Mouse (Mus musculus): ENCODE data around the gene Gm20441. TPM values are rescaled to one million over a fixed set of nuclear protein-coding genes. Genes with fewer than 3 reads are reported as not detected.
"Not testable (repeated sequence)": the region's sequence is repeated elsewhere in the genome, so short reads cannot be mapped to it uniquely, and the experiment has no call there.

Gene Gm20441
- total RNA-seq, 2 experiments from 2014 or later, result not detected

DNA sequence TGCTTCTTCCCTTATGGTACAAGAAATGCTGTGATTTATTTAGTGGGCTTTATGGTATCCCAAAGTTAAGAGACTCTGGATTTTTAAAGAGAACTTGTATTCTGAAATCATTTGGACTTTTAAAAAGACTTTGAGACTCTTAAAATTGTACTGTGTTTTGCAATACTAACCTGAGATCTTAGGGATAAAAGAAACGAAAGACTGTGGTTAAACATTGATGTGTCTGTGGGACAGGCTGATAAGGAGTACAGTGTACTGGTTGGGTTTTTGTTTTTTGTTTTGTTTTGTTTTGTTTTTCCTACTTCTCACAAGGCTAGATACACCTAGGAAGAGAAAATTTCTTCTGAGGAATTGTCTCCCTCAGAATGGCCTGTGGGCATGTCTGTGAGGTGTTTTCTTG lies 4.7 kb upstream of the Gm20441 start:
- no peak for DNase-seq
- intact Hi-C loops (cut with DNase I), result no loop called here

DNA sequence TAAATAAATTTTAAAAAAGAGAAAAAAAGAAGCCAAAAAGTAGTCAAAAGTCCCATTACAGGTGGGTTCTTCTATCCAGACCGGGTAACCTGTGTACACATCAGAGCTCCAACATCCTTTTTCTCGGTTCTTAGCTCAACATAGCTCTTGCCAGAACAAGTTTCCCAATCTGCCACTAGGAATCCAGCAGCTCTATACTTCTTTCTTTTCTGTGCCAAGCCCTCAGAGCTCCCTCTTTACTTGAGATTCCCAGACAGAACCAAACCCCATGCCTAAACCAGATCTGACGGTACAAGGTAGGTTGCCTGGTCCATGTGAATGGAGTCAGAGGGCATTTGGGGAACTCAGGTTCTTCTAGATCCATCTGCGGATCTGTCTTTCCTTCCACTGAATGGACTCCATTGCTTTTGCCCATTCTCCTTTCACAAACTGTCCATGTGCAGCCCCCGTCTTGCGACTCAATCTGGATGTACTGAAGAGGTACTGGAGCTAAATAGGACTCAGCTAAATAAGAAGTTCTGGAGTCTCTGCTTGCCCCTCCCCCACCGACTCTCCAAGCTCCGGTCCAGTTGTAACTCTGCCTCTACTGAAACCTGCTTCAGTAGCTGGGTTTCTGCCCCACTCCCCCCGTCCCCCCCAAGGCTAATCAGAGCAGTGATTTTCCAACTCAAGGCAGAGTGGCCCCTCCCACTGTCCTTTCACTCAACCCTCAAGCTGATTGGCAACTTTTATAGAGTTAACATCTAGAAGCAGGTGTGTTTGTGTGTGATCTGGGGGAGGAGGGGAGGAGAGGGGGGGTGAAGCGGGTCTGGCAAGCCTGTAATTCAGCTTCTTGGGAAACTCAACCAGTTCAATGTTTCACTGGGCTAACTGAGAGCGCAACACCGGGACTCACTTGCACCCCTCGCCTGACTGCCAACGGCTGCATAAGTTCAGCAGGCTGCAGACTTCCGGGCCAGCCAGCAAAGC lies 1.3 kb downstream of the Gm20441 start:
- intact Hi-C loops (cut with DNase I), result loop anchor here (10.0 kb wide), 1 partner anchor 55 kb away; the partner anchor contains the start of gene Gstt2
- no peak for DNase-seq

DNA sequence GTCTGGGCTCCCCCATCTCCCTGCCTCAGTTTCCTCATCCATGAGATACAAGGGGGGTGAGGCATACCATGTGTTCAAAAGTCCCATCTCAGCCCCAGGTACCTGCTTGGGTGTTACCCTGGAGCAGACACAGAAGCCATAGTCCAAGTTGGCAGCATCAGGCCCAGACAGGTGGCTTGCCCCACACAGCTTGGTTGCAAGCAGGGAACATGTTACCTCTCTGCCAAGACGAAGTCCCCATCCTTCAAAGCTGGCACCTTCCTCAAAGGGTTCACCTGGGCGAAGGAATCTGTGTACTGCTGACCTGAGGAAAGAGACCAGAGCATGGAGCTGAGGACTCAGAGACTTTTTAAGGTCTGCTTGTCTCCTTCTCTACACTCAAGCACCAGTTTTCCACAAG lies 2.9 kb downstream of the Gm20441 start:
- intact Hi-C loops (cut with DNase I), result loop anchor here (10.0 kb wide), 1 partner anchor 57 kb away; the partner anchor contains the start of gene Gstt2
- no peak for DNase-seq

DNA sequence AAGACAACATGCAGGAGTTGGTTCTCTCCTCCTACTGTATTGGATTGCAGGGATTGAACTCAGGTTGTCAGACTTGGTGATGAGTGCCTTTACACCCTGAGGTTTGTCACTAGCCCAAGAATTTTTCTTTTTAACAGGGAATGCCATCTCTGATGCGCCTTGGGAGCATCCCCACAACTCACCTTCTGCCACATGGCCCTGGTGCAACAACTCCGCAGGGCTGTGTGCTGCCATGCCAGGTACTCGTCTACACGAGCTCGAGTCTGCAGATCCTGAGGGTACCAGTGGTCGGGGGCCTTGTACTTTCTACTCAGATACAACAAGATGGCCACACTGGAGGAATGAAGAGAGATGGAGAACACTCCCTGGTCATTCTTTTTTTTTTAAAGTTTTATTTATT lies 4.2 kb downstream of the Gm20441 start:
- intact Hi-C loops (cut with DNase I), result loop anchor here (10.0 kb wide), 1 partner anchor 58 kb away; the partner anchor contains the start of gene Gstt2
- DNase-seq, result no peak

DNA sequence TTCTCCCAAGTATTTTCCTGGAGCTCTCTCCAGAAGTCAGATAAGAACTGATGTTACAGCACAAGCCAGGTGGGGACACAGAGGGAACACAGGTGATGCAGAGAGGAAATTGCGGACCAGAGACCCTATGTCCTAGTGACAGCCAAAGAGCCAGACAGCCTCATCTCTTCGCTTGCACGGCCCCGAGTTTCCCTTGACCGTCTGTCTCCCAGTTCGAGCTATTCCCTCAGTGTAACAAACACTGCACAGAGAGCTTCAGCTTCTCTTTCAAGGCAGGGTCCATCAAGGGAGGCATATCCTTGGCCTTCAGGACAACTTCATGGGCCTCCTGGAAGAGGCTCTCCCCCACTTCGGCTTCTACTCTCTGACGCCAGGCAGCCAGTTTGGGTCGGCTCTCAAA lies 6.2 kb downstream of the Gm20441 start:
- no peak for DNase-seq
- intact Hi-C loops (cut with DNase I), result loop anchor here (10.0 kb wide), 1 partner anchor 60 kb away; the partner anchor contains the start of gene Gstt2

DNA sequence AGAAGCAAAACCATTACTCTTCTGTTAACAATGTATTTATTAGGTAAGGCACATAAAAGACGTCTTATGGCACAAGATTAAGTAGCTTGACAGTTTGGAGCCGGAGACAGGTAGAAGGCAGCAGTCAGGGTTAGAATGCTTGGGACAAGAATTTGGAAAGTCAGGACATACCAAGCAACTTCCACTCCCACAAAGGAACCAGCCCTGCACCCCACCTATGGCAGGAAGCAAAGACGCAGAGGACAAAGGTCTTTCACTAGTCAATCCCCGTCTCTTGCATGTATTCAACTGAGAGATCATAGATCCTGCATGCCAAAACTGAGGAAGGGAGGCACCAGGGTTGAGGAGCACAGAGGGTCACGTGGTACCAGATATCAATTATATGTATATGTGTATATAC lies 6.7 kb downstream of the Gm20441 start:
- intact Hi-C loops (cut with DNase I), result loop anchor here (10.0 kb wide), 1 partner anchor 61 kb away; the partner anchor contains the start of gene Gstt2
- DNase-seq, result no peak

DNA sequence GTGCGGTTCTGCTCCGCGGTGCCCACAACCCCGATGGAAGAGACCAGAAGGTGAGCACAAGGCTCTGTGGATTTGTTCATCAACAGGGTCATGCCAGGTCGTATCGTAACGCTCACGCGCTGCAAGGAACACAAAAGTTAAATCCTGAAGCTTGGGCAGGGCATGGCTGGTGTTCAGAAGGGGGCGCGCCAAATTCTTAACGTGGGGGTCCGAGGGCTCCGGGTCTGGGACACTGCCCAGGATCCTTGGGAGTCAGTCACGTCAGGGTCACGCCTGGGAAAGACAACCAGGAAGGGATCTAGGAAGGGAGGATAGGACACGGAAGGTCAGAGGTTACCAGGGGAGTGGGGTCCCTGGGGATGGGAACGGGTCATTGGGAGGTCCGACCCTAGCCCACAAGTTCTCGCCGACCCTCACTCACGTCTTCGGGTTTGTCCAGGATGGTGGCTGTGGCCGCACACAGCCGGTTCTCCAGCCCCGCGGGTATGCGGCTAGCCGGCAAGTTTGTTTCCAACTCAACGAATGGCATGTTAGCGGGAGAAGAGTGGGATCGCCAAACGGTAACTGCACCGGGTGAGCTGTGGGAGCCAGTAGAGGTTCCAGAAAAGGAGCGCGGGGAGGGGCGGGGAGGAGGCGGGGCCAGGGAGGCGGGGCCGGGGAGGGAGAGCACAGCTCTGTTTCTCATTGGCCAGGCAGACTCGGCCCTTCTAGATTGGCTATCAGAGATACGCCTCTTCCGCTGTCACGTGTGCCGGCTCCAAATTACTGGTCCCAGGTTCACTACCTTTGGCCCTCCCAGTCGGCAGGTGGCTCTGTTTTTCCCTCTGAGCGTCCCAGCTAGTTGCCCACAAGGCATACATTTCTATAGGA lies 7.7 kb downstream of the Gm20441 start, which contains the start of gene Ddt:
TSS of gene Ddt (minus strand) at position 620 of the 870 bp plus-strand sequence.
- peak; percentile 90 for DNase-seq
- intact Hi-C loops (cut with DNase I), result loop anchor here (10.0 kb wide), 1 partner anchor 62 kb away; the partner anchor contains the start of gene Gstt2

DNA sequence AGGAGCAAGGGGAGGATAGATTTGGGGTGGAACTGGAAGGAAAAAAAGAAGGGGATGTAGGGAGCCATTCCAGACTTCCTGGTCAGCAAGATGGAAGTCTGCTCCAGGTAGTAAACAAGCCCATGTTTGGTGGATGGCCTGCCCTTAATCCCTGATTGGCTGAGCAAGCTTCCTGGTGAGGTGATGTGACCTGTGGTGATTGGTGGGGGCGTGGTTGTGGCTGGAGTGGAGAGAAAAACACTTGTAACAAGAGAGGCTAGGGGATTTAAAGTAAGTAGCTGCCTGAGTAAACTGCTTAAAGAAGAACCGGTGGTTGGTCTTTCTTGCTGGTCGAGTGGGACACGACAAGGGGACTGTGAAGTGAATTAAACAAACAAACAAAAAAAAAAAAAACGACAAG lies 13.0 kb downstream of the Gm20441 start:
- DNase-seq; intact Hi-C loops (cut with DNase I): not testable (repeated sequence)

DNA sequence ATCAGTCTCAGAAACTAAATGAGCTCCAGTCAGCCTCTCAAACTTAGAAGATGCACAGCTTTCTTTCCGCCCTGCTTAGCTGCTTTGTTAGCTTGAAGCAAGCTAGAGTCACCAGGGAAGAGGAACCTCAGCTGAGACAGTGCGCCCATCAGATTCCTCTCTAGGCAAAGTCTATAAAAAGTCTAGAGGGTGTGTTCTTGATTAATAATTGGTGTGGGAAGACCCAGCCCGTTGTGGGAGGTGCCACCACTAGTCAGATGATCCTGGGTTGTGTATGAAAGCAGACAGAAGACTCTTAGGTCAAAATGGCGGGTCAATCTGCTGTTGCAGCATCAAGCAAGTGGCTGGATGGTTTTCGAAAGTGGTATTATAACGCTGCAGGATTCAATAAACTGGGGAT lies 13.9 kb downstream of the Gm20441 start:
- intact Hi-C loops (cut with DNase I), result no loop called here
- DNase-seq, result no peak

DNA sequence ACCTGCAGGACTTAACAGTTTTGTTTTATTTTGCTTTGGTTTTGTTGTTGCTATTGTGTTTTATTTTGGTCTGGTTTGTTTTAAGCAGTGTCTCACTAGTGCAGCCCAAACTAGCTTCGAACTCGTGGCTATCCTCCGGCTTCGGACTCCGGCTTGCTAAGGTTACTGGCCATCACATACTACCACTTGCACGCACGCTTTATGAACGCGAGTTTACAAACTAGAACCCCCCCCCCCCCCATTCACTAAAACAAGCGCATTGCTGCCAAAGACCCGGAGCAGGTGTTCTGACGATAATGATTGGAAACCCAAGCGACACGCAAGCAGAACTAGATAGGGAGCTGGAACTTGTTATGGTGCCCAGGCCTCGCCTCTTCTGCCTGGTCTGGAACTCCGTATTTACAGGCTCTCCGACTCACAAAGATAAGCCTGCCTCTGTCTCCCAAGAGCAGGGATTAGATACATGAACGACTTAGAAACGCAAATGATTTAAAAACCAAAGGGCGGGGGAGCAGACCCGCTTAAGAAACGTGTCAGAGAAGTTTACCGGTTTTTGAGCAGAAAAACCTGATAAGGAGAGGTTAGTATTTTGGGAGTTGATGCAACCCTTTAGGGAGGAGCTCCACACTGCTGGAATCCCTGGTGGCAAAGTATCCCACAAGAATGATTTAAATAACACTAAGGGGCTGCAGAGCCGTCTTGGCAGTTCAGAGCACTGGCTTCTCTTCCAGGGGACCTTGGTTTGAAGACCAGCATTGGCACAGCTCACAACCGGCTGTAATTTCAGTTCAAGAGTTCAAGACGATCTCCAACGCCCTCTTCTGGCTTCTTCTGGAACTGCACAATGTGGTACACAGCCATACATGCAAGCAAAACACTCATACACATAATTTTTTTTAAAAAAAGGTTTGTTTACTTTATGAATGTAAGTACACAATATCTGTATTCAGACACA lies 16.0 kb downstream of the Gm20441 start:
- DNase-seq, result peak; percentile 77
- intact Hi-C loops (cut with DNase I), result no loop called here

DNA sequence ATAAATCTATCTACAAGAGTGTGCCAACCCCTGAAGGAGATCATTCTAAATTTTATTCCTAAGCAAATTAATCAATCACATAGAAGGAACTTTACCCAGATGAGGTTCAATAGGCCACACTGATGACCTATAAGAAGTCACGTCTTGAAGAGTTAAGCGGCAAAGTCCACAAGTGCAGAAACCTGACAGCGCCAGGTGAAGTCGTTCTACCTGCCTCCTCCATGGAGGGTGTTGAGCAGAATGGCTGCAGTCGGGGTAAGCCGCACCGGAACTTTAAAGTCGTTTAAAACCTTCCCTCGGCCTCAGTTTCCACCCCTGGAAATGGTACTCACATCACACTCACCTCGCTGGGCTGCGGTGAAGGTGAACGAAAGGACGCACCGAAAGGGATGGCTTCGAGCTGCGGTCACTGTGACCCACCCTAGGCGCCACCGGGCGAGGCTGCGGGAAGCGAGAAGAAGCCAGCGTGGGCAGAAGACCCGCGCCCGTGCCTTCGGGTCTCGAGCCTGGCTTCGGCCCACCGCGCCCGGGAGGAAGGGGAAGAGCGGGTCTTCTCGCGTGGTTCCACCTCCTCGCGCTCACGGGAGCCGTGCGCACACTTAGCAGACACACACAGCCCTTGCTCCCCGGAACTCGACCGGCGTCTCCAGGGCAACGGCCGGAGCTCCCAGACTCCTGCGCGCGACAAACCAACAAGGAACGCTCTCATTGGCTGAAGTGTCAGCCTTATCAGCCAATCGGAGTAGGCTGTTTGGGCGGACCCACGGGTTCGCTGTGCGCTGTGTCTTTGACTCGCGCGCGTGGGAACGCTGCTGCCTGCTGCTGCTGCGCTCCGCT lies 16.9 kb downstream of the Gm20441 start, which contains the start of gene Cabin1:
TSS of gene Cabin1 (minus strand) at position 660 of the 837 bp plus-strand sequence.
- intact Hi-C loops (cut with DNase I), result no loop called here
- peak; percentile 98 for DNase-seq

DNA sequence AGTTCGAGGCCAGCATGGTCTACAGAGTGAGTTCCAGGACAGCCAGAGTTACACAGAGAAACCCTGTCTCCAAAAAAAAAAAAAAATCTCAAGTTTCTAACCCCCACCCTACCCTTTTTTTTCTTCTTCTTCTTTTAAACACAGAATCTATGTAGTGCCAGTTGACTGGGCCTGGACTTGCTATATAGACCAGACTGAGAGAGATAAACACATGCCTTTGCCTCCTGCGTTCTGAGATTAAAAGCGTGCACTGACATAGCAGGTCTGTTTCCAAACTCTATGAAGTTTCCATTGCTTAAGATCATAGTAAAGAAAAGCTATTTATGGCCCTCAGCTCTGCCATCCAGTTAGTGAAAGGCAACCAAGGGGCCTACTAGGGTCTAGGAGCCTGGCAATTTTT lies 18.3 kb downstream of the Gm20441 start:
- no peak for DNase-seq
- intact Hi-C loops (cut with DNase I), result no loop called here

DNA sequence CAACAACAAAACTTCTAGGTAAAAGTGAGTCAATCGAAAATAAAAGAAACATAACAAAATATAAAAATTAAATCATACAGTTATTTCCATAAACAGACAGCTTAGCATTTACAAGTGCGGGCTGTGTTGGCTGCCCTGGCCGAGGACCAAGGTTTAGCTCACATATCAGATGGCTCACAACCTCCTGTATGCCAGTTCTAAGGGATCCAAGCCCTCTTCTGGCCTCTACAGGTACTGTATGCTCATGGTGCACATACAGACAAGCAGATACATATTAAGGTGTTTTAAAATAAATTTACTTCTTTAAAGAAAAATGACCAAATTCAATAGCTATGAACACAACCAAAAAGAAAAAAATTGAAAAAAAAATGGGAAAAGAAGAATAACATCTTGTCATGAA lies 20.4 kb downstream of the Gm20441 start:
- no peak for DNase-seq
- intact Hi-C loops (cut with DNase I), result no loop called here

DNA sequence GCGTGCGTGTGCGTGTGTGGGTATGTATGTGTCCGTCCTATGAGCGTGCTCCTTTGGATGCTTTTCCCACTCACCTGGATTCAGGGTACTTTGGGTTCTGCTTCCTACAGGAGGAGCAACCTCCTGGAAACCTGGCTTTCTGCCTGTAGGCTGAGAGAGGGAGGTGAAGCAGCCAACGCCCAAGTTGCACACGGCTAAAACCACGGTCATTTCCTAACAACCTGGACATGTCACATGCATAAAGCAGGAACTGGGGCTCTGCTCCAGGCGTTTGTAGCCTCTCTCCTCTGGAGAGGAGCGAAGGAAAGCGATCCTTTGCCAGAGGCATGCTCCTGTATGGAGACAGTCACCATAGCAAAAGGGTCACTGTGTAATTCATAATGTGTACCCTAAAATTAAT lies 24.0 kb downstream of the Gm20441 start:
- DNase-seq, result no peak
- intact Hi-C loops (cut with DNase I), result no loop called here

DNA sequence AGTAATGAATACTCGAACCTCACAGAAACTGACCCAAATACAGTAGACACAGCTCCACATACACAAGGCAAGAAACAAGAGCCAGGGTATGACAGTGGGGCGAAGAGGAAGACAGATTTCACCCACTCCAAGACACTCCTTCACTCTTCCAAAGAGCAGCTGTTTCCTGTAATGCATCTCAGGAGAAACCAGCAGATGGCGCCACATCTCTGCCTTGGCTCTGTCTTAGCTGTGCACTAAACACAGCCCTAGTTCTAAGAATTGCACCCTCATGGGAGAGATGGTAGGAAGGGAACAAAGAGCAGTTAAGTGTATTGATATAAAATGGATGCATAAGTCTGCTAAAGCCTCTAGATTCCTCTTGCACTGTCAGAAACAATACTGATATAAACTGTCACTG lies 36.7 kb downstream of the Gm20441 start:
- DNase-seq, result peak; percentile 84
- intact Hi-C loops (cut with DNase I), result loop anchor here (5.0 kb wide), 1 partner anchor 108 kb away; no protein-coding TSS in a partner anchor

DNA sequence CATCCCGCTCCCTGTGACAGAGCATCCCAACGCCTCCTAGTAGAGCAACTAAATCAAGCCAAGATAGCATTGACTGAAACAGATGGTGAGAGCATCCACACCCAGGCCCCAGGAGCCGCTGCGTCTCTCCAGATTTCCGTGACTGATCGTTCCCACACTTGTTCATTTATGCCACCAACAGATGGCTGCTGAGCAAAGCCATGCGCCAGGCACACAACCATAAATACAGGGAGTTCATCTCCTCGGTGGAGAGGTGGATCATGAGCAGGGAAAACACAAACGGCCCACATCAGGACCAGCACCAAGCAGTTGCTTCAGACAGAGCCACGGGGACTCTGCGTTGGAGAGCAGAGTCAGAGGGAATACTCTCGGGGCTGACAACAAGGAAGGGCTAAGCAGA lies 37.4 kb downstream of the Gm20441 start:
- no peak for DNase-seq
- intact Hi-C loops (cut with DNase I), result loop anchor here (5.0 kb wide), 1 partner anchor 109 kb away; no protein-coding TSS in a partner anchor

DNA sequence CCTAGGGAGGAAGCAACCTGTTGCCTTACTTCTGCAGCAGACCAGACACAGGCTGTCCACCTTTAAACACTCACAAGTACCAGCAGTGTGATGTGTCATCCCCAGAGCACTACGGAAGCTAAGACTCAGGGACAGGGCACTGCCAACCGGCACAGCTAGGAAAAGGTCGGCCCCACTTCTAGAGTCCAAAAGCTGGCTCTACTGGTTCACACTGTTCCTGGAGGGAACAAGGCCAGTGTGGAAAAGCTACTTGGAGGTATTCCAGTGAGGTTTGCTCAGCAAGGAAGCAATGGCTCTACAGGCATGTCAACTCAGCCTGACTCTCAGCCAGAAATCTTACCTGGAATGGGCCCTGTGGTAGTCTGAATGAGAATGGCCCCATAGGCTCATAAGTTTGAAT lies 39.9 kb downstream of the Gm20441 start:
- intact Hi-C loops (cut with DNase I), result loop anchor here (5.0 kb wide), 1 partner anchor 111 kb away; no protein-coding TSS in a partner anchor
- DNase-seq, result no peak

DNA sequence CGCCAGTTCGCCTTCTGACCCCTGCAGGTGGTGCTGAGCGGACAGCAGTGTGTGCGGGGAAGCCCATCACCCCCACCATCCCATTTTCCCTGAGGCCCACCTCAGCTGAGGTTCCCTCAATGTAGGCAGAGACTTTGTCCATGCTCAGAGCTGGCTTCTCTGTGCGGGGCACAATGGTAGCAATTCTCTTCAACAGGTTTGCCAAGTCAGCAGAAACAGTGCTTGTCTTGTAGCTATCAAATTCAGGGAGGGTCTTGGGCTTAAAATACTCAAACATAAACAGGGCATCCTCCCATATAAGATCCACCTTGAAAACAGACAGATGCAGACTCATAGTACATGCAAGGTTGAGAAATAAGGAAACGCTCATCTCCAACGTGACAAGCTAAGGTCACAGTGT lies 55.3 kb downstream of the Gm20441 start:
- intact Hi-C loops (cut with DNase I), result no loop called here
- DNase-seq, result no peak
